Mouse (Mus musculus) forebrain, embryonic 14.5 days (tissue): Measurements from ENCODE around the gene Olfr390. TPM values are rescaled to one million over a fixed set of nuclear protein-coding genes. Genes with fewer than 3 reads are reported as not detected.

ENCODE experiments used
- ATAC-seq: fragments of 200-750 bp; cut with Nextera tagmentation; 2 replicates; pipeline ENCODE4 v1.8.0; 2017; ENCODE audit warnings: mild to moderate bottlenecking, moderate library complexity
- DNase-seq: peaks from one replicate; pipeline ENCODE4 v3.0.0-alpha.2; 2015; ENCODE audit warnings: low spot score
- H3K27ac ChIP-seq: fragments of 300-500 bp; sonication (generic); 2 replicates; pipeline ENCODE4 v1.5.1; 2014; ENCODE audit warnings: low read depth, mild to moderate bottlenecking, control low read depth, low read length, moderate library complexity
- H3K27me3 ChIP-seq: fragments of 300-500 bp; sonication (generic); replicated peaks from 2 replicates; pipeline ENCODE4 v1.6.1; 2014; ENCODE audit warnings: low read length, control low read depth, mixed read lengths; ENCODE audit not compliant: control insufficient read depth, insufficient read depth
- H3K36me3 ChIP-seq: fragments of 300-500 bp; sonication (generic); 2 replicates; pipeline ENCODE4 v1.6.1; 2014; ENCODE audit warnings: low read length, control low read depth; ENCODE audit not compliant: control insufficient read depth, insufficient read depth
- H3K4me1 ChIP-seq: fragments of 300-500 bp; sonication (generic); 2 replicates; pipeline ENCODE4 v1.6.1; 2014; ENCODE audit warnings: antibody characterized with exemption, low read length, control low read depth; ENCODE audit not compliant: control insufficient read depth, insufficient read depth
- H3K4me2 ChIP-seq: fragments of 300-500 bp; sonication (generic); 2 replicates; pipeline ENCODE4 v1.6.1; 2014; ENCODE audit warnings: mild to moderate bottlenecking, control low read depth, low read length
- H3K4me3 ChIP-seq: fragments of 300-500 bp; sonication (generic); 2 replicates; pipeline ENCODE4 v1.5.1; 2014; ENCODE audit warnings: low read depth, low read length, control low read depth
- H3K9ac ChIP-seq: fragments of 300-500 bp; sonication (generic); 2 replicates; pipeline ENCODE4 v1.6.1; 2014; ENCODE audit warnings: mild to moderate bottlenecking, low read length, control low read depth, moderate library complexity
- H3K9me3 ChIP-seq: fragments of 300-500 bp; sonication (generic); replicated peaks from 2 replicates; pipeline ENCODE4 v1.6.1; 2016; ENCODE audit warnings: low read length, control low read depth, mixed read lengths; ENCODE audit not compliant: control insufficient read depth
- WGBS: fragments of 180-500 bp; shearing (Covaris S2); extraction: QIAGEN DNeasy Blood & Tissue Kit; methylation state at CpG from one replicate; pipeline ENCODE4 v1.1.7; 2014; 5-methylcytosine and 5-hydroxymethylcytosine counted together
- polyA plus RNA-seq: library from polyadenylated mRNA; unstranded; fragments of >200 nt; fragmentation: Nextera tagmentation; extraction: Ambion mirVana; gene quantifications from 2 replicates; pipeline ENCODE4 v1.2.1, GENCODE M21; 2014

The Olfr390 gene
- polyA plus RNA-seq = not detected in 2 replicates

- Histone ChIP-seq H3K9ac (no peak within 1 kb of the TSS), H3K27me3 (no peaks in the 10 kb centered on the region), H3K27ac (no peak within 1 kb of the TSS), H3K4me3 (no peak within 1 kb of the TSS), H3K9me3 (0 out of 2 replicates have a peak, but pooled peaks cover 3% of the 10 kb centered on the region), H3K36me3 (no peaks in the 10 kb centered on the region), H3K4me1 (no peaks in the 10 kb centered on the region), H3K4me2 (no peak within 1 kb of the TSS)
- DNase-seq (no peak), ATAC-seq (no peak)
- 72% methylated on average over 1 of the region's 1 CpGs for WGBS
Observed at GRCm38 (mm10) chr11:73782664-73783063, at the start of gene Olfr390. Olfr390 (plus strand) TSS chr11:73782964.

GRCm38 (mm10) chr11:73759115-73759514, 23.6 kb upstream of the Olfr390 start:
- H3K27me3 ChIP-seq = no peaks in the 10 kb centered on the region
- no peak for ATAC-seq
- H3K9ac ChIP-seq = no peak overlapping the region
- DNase-seq = no peak
- no peaks in the 10 kb centered on the region for H3K36me3 ChIP-seq
- H3K27ac ChIP-seq = no peak overlapping the region
- H3K4me3 ChIP-seq = no peak overlapping the region
- H3K4me2 ChIP-seq = no peak overlapping the region
- H3K9me3 ChIP-seq = 0 out of 2 replicates have a peak, but pooled peaks cover 4% of the 10 kb centered on the region
- no peaks in the 10 kb centered on the region for H3K4me1 ChIP-seq

- H3K9me3 ChIP-seq = 0 out of 2 replicates have a peak, but pooled peaks cover 3% of the 10 kb centered on the region
- H3K4me3 ChIP-seq = no peak within 1 kb of the TSS
- H3K4me1 ChIP-seq = no peaks in the 10 kb centered on the region
- DNase-seq (no peak), ATAC-seq (no peak)
- H3K36me3 ChIP-seq = no peaks in the 10 kb centered on the region
- no peak within 1 kb of the TSS for H3K27ac ChIP-seq
- no peak within 1 kb of the TSS for H3K4me2 ChIP-seq
- 92% methylated on average over 1 of the region's 1 CpGs for WGBS
- no peaks in the 10 kb centered on the region for H3K27me3 ChIP-seq
- no peak within 1 kb of the TSS for H3K9ac ChIP-seq
Observed at GRCm38 (mm10) chr11:73780613-73781012, 2.2 kb upstream of the Olfr390 start, which contains the start of gene Olfr389. Olfr389 (minus strand) TSS chr11:73780713.

GRCm38 (mm10) chr11:73802952-73803351, 20.2 kb downstream of the Olfr390 start, which contains the start of gene Olfr391-ps:
Olfr391-ps (minus strand) TSS chr11:73803052.
- no peak within 1 kb of the TSS for H3K9ac ChIP-seq
- H3K27me3 ChIP-seq = no peaks in the 10 kb centered on the region
- DNase-seq = no peak
- no peaks in the 10 kb centered on the region for H3K36me3 ChIP-seq
- no peaks in the 10 kb centered on the region for H3K4me1 ChIP-seq
- H3K4me2 ChIP-seq = no peak within 1 kb of the TSS
- H3K27ac ChIP-seq = no peak within 1 kb of the TSS
- H3K4me3 ChIP-seq = no peak within 1 kb of the TSS
- WGBS = 17% methylated on average over 1 of the region's 1 CpGs
- no peak for ATAC-seq
- H3K9me3 ChIP-seq = 0 out of 2 replicates have a peak, but pooled peaks cover 2% of the 10 kb centered on the region

GRCm38 (mm10) chr11:73816949-73817348, 34.2 kb downstream of the Olfr390 start, which contains the start of gene Olfr392:
Olfr392 (minus strand) TSS chr11:73817049.
- Histone ChIP-seq H3K27ac (no peak within 1 kb of the TSS), H3K36me3 (no peaks in the 10 kb centered on the region), H3K27me3 (no peaks in the 10 kb centered on the region), H3K4me2 (no peak within 1 kb of the TSS), H3K9me3 (peaks cover 3% of the 10 kb centered on the region; the same call in 1 of the 2 replicates), H3K4me1 (no peaks in the 10 kb centered on the region), H3K4me3 (no peak within 1 kb of the TSS), H3K9ac (no peak within 1 kb of the TSS)
- 97% methylated on average over 1 of the region's 1 CpGs for WGBS
- ATAC-seq (no peak), DNase-seq (no peak)

Other genes starting within 250 kb of the Olfr390 start
- gene Olfr385, start 190.0 kb upstream of the Olfr390 start, polyA plus RNA-seq = not detected in 2 replicates
- not detected in 2 replicates for gene Olfr384, start 184.4 kb upstream of the Olfr390 start, polyA plus RNA-seq
- gene Zfp735, start 94.2 kb upstream of the Olfr390 start, polyA plus RNA-seq = not detected in 2 replicates
- gene Olfr389, start 2.3 kb upstream of the Olfr390 start, polyA plus RNA-seq = not detected in 2 replicates
- not detected in 2 replicates for gene Olfr391-ps, start 20.1 kb downstream of the Olfr390 start, polyA plus RNA-seq
- not detected in 2 replicates for gene Olfr392, start 34.1 kb downstream of the Olfr390 start, polyA plus RNA-seq
- gene Olfr393, start 68.5 kb downstream of the Olfr390 start, polyA plus RNA-seq = not detected in 2 replicates
- gene Olfr394, start 107.8 kb downstream of the Olfr390 start, polyA plus RNA-seq = not detected in 2 replicates
- not detected in 2 replicates for gene Olfr395, start 126.3 kb downstream of the Olfr390 start, polyA plus RNA-seq
- gene Olfr23, start 153.7 kb downstream of the Olfr390 start, polyA plus RNA-seq = not detected in 2 replicates
- gene Olfr397, start 177.9 kb downstream of the Olfr390 start, polyA plus RNA-seq = not detected in 2 replicates
- not detected in 2 replicates for gene Olfr398, start 207.4 kb downstream of the Olfr390 start, polyA plus RNA-seq